Mouse (Mus musculus): ENCODE measurements around the gene Sit1.

Sit1 gene

DNA sequence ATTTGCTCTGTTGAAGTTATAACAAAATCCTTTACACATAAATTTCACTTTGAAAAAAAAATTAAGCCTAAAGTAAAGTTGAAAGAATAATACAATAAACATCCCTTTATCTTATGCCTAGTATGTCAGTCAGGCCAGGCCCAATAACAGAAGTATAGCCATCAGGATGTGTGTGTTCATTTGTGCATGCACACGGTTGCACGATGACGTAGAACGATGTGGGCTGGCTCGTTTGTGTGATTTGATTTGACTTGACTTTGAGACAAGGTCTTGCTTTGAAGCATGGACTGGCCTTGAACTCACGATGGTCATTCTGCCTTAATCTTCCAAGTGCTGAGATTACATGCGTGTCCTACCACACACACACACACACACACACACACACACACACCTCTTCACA is 16.7 kb downstream of the Sit1 start:
- DNase-seq = no peak

DNA sequence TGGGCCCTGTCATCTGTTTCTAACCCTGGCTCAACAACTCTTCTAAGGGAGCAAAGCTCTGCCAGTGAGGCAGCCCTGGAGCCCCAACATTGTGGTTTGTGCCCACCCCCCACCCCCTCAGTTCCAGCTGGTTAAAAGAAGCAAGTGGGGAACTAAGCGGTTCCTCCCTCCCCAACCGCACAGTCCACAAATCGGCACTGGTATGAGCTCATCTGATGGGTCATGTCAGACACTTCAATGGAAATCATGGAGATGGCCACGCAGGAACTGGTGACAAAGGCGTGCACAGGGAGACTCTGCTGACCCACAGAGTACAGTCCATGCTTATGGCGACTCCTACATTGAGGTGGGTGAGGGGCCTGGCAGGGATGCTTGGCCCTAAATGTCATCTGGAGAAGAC is 17.6 kb downstream of the Sit1 start:
- no peak for DNase-seq

DNA sequence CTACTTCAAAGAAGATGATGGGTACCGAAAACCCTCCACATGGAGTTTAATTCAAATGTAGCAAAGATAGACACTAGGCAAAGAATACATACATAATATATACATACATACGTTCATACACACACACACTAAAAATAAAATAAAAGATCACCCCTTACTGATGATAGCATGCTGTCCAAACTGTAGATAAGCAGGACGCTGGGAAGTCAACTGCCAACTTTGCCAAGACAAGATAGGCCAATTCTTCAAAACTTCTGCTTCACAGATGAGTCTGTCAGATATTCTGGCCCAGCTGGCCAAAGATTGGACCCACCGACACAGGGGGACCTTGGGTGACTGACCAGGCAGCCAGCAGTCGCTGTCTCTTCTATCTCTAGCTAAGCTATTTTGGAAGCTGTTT is 20.4 kb downstream of the Sit1 start:
- no peak for DNase-seq

DNA sequence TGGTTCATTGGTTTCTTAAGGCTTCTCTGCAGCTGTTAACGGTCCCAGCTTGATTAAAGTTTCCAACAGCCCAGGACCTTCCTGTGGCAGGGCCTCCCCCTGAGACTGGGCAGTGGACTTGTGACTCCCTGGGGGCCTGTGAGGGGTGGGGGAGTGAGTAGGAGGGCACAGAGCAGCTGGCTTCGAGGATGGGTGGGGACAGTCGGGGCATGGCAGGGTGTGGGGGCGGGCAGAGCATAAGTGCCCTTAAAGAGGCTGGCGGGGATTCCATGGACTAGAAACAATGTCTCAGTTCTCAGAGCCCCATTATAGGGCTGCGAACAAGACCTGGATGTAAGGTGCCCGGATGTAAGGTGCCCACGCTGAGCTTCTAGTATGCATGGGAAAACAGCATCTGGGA is 26.4 kb downstream of the Sit1 start:
- no peak for DNase-seq

DNA sequence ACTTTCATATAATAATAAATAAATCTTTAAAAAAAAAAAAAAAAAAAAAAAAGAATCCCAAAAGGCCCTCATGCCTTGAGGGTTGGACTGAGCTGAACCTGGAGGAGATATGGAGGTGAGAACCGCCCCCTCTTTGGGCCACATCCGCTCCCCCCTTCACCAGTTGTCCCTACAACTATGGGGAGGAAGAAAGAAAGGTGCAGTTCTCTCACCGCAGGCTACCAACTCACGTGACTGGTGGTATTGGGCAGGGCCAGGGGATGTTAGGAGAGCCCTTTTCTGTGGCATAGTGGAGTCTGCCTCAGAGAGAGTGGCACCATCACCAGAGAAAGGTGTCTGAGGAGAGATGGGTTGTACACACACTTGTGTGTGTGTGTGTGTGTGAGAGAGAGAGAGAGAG is 27.1 kb downstream of the Sit1 start:
- DNase-seq = no peak

DNA sequence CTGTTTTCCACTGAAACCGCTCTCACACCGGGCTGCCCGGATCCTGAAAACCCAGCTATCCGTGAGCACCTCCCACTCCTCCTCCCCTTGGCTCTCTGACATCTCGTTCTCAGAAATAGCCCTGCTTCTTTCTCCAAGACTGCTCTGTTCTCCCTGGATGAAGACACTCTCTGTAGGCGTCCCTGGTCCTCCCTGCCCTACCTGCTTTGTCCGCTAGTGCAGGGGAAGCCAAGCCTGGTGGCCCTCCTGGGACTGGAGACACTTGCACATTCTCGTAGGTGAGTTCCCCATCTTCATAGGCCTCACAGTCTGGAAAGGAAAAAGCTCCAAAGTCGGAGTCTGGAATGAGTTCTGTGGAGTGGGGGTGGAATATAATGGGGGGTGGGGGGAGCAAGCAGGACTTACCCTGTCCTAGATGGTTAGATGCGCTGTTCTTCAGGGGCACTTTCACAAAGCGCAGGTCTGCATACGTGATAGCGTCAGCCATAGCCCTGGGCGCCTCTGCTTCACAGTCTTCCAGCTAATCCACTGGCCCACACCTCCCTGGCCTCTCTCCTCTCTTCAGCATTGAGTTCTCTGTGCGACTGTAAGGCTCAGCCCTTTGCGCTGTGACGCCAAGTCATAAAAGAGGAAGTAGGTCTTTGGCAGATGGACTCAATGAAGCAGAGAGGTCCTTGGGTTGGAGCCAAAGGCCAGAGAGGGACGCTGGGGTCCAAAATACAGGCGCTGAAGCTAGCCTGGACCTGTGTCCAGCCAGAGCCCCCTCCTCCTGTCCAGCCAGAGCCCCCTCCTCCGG is 29.3 kb downstream of the Sit1 start, which contains the start of gene Cd72:
TSS of gene Cd72 (minus strand) at position 588 of the 796 bp plus-strand sequence.
- DNase-seq = no peak

DNA sequence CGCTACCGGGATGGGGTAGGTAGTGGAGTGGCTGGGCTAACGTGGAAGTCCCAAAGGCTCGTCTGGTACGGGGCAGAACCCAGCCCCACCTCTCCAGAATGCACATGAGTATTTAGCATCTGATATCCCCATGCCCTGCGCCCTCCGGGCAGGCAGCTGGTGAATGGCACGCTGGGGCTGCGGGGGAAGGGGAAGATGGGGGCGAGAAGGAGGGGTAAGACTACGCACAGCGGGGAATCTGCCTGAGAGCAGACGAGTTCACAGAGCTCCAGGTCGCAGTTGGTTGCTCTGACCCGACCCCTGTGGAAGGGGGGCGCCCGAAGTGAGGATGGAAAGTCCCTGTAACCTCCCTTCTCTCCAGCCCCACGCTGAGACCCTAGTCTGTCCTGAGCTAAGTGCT is 30.1 kb downstream of the Sit1 start:
- DNase-seq = no peak

DNA sequence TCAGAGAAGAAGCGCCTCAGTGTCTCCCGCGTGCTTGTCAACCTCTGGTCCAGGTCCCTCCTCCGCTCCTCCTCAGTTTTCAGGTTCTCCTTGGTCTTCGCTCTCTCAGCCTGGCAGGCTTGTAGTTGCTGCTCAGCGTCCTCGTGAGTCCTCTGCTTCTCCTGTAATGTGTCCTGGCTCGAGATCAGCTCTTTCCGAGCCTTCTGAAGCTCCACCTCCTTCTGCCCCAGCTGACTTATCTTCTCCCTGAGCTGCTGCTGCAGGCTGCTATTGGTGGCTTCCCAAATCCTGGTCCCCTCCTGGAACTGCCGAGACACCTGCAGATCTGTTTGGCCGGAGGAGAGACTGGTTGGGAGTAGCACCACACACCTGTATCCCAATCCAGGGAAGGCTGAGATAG is 31.2 kb downstream of the Sit1 start:
- DNase-seq = no peak

DNA sequence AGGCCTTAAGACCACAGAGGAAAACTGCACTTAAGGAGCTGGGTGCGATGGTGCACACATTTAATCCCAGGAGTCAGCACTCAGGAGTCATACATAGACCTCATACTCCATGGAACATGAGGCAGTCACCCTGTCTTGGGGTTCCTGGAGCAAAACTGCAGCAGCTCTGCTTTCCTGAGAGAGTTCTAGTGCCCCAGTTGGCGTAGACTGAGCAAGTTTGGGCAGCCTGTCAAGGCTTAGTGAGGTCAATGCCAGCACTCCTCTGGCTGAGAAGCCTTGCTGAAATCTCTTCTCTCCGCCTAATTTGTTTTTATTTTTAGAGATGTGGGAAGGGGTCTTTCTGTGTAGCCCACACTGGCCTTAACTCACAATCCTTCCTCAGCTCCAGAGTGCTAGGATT is 35.0 kb downstream of the Sit1 start:
- no peak for DNase-seq

DNA sequence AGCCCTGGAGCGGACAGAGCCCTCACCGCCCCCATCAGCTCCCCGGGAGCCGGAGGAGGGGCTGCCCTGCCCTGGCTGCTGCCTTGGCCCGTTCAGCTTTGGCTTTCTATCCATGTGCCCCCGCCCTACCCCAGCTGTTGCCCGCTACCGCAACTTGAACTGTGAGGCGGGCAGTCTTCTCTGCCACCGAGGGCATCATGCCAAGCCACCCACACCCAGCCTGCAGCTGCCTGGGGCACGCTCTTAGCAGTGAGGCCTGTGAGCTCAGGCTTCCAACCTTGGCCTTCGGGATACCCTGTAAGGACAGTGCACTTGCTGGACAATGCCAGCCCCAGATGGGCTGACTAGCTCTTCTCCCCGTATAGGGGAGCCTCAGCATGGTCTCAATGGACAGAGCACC is 36.3 kb downstream of the Sit1 start:
- DNase-seq = no peak

DNA sequence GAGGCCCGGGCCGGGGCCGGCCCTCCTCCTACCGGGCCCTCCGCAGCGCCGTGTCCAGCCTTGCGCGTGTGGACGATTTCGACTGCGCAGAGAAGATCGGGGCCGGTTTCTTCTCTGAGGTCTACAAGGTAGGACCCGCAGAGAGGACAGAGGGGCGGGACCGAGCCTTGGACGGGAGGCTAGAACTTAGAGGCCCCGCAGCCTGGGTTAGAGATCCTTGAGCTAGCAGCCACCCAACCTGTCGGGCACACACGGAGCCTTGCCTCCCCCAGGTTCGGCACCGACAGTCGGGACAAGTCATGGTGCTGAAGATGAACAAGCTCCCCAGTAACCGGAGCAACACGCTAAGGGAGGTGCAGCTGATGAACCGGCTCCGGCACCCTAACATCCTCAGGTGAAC is 40.0 kb downstream of the Sit1 start:
- DNase-seq = peak in 1 of 2 experiments; percentile 35

DNA sequence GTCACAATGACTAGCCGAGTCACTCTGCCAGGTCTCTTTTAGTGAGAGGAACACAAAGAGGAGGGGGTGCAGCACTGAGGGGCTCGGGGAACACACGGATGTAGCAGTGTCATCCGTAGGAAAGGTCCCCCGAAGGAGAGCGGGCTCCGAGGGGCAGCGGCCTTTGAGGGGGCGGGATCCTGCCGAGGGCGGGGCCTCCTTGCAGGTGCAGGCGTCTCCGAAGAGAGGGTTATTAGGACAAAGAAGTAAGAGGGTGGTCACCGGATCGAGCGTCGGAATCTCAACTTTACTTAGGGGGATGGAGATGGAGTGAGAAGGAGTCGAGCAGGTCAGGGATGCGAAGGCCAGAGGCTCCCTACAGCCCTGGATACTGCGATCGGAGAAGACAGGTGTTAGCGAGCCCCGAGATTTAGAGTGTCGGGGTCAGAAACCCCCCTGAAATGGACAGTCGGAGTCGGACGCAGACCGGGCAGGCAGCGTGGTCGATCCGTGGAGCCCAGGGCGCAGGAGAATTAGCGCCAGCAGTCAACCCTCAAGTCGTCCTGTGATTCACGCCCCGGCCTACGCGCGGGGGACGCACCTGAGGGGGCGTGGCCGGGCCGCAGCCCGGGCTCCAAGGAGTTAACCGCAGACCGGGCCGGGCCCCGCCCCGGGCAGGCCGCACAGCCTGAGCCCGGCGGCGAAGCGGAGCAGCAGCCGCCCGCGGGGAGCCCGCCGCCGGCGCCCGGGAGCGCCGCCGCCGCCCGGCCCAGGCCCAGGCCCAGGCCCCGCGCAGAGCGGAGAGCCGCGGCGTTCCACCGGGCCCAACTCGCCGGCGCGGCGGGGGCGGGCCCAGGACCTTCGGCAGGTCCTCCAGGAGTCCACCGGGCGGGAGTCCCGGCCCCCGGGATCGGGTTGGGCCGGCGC is 40.8 kb downstream of the Sit1 start:
- DNase-seq = peak; percentile 78 to 81

DNA sequence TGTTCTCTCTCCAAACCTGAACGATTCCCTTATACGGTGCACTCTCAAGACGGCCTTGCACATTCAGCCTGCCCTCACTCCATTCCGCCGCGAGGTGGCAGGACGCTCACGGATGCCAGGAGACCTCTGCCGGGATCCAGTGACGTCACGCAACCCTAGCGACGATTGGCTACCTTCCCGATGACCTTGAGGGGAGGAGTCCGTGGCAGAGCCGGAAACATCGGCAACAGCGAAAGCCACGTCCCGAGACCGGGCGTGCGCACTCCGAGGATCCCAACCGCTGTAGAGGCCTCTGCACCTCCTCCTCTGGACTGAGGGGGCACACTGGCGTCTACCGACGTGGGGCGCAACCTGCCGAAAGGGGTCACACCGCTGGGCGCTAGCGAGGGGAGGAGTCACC is 41.5 kb downstream of the Sit1 start:
- DNase-seq = peak; percentile 99 to 100

DNA sequence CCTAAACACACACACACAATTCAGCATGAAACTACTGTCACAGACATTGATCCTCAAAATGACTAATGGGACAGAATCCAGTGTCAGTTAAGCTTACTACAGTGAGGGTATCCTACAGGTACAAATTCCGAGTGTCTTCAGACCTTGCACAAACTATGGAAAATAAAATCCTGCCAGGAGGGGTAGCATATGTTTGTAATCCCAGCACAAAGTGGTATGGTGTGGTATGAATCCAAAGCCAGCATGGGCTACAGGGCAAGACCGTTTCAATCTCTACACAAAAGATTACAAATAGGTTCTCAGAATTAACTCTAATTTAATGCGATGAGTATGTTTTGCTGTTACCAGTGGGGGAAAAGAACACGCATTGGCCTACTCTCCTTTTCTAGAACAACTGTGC is 41.9 kb downstream of the Sit1 start, which contains the start of gene Tesk1:
TSS of gene Tesk1 (plus strand) at position 301 of the 400 bp plus-strand sequence.
- no peak for DNase-seq

DNA sequence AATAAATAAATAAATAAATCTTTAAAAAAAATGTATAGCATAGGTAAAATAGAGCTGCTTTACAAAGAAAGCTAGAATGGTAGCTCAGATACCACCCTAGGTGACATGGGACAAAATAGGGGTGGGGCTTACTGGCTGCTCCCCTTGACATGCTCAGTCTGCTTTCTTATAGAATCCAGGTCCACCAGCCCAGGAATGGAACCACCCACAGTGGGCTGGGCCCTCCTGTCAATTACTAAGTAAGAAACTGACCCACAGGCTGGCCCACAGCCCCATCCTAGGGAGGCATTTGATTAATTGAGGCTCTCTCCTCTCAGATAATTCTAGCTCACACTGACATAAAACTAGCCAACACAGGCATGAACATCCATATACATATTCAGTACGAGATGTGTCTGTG is 50.7 kb downstream of the Sit1 start:
- no peak for DNase-seq
